Comparison of ENCODE assay signal across 11 mouse cellular contexts in the genomic region with DNA sequence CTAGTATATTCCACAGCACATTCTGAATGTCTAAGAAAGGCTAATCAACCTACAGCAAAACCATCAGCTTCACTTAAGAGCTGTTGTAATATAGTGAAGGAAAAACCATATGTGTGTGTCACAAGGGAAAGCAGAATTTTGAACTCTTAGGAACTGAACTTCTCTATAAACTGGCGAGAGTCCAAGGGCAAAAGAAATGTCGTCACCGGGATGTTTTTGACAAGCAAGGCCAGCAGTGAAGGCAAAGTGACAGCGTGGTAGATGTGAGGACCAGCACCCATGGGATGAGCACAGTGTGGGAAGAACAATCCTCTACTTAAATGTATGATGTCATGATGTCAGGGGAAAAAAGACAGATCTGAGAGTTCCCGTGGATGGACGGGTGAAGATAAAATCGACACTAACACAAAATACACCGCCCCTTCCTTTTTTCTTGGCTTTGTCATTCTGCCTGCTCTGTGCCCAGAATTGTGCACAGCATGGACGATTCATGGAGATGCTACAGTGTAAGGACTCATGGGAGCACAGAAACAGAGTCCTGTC.
"Had no signal": no experiment of that assay in that cellular context is flagged by ENCODE, and none has a peak within 500 bp of the region (broad histone marks: within the 10 kb centered on the region; RNA-seq: fewer than 3 reads in every experiment).

No protein-coding gene starts in this region.

- H3K4me1 ChIP-seq: limb, embryonic 12.5 days; liver, embryonic 15.5 days; lung, embryonic 15.5 days had no signal

- H3K27ac ChIP-seq: limb, embryonic 12.5 days; liver, embryonic 15.5 days; lung, embryonic 15.5 days; neural tube, embryonic 15.5 days had no signal

- H3K27me3 ChIP-seq: limb, embryonic 12.5 days; liver, embryonic 15.5 days; lung, embryonic 15.5 days; neural tube, embryonic 15.5 days had no signal

- DNase-seq: kidney, postnatal 14 days; liver; midbrain, embryonic 14.5 days; right cerebral cortex, adult 18-20 months; right cerebral cortex, postnatal 25 days; thymus, postnatal 4 days had no signal

- H3K4me2 ChIP-seq: limb, embryonic 12.5 days; liver, embryonic 15.5 days; lung, embryonic 15.5 days; neural tube, embryonic 15.5 days had no signal

- H3K4me3 ChIP-seq: limb, embryonic 12.5 days; liver, embryonic 15.5 days; lung, embryonic 15.5 days; myocyte; neural tube, embryonic 15.5 days had no signal

- H3K9me3 ChIP-seq: limb, embryonic 12.5 days; liver, embryonic 15.5 days; lung, embryonic 15.5 days; neural tube, embryonic 15.5 days had no signal

- H3K36me3 ChIP-seq: limb, embryonic 12.5 days; liver, embryonic 15.5 days; lung, embryonic 15.5 days; neural tube, embryonic 15.5 days had no signal

- H3K9ac ChIP-seq: limb, embryonic 12.5 days; liver, embryonic 15.5 days; lung, embryonic 15.5 days; neural tube, embryonic 15.5 days had no signal
